Mouse (Mus musculus): ENCODE results near the gene Fgf2.

The Fgf2 gene

DNA sequence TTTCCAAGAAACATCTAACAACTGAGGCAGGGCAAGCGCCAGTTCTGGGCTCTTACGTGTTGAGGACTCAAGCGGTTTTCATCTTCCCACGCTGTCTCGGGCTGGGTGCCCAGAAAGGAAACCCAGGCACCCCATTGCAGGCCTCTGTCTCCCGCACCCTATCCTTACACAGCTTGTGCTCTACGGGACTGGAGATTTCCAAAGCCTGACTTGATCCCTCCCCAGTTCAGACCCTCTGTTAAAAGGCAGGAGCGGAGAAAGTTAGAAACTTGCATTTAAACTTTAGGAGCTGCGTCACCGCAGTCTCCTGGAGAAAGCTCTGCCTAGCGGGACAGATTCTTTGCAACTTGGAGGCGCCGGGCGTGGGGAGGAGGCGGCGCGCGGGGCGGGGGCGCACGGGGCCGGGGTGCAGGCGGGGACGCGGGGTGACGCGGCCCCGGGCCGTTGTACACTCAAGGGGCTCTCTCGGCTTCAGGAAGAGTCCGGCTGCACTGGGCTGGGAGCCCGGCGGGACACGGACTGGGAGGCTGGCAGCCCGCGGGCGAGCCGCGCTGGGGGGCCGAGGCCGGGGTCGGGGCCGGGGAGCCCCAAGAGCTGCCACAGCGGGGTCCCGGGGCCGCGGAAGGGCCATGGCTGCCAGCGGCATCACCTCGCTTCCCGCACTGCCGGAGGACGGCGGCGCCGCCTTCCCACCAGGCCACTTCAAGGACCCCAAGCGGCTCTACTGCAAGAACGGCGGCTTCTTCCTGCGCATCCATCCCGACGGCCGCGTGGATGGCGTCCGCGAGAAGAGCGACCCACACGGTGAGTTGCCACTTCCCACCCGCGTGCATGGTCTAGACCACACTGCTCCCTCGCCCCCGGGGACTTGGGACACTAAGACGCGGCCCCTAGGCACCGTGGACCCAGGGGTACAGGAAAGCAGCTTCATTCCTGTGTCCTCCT lies at the start of gene Fgf2:
Gene Fgf2, plus strand, starts transcription at position 126 of the 945 bp plus-strand sequence.
- DNase-seq (ENCODE audit: inconsistent ontology term): peak; percentile 77

- DNase-seq (ENCODE audit: inconsistent ontology term): no peak
Observed at GRCm38 (mm10) chr3:37299470-37299869, 48.7 kb upstream of the Fgf2 start.

GRCm38 (mm10) chr3:37302685-37303084 lies 45.5 kb upstream of the Fgf2 start:
- DNase-seq (ENCODE audit: inconsistent ontology term): peak; percentile 48

DNA sequence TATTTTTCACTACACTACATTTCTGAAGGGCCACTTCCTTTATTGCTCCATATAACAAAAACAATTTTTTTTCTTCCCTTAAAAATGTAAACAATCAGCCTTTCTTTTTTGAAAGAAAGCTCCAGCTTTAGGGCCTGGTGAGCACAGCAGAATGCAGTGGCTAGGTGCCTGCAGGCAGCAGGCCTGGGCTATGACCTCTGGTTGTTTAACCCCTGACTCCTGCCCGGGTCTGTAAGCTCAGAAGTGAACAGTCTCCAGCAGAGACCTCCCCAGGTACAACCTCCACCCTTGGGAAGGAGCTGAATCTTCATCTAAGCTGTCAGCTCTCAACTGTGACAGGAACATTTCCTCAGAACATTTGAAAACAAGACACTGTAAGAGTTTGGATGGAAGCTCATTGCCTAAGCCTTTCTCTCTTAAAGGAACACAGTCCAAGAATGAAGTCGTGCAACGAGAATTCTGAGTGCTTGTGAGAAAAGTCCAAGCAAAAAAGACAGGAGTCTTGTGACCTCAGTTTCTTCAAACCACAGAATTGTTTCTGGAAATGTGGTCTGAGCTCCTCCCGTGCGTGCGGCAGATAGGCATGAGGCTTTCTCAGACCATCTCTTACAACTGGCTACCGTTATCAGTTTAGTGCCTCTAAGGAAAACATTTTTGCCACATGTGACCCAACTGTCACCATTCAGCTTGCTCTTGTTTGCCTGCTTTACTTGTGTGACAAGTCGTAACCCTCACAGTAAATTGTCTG lies 44.6 kb upstream of the Fgf2 start:
- no peak for DNase-seq (ENCODE audit: inconsistent ontology term)

DNA sequence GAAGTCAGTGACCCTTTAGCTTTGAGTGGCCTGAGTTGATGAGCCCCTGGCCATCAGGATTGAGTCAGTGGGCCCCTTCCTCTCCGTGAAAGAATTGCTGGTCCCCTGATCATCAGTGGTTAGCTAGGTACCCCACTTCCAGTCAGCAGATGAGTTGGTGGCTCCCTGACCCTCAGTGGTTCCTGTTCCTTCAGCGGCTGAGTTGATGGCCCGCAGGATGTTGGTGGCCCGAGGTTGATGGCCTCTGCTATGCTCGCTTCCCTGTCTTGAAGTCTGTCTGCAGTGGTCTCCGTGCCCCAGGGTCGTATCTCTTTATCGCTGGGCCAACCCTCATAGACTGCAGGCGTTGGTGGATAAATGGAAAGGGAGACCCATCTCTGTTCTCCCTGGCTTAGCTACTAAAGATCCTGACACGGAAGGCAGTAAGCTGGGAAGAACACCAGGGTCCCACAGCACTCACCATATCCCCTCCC lies 36.2 kb upstream of the Fgf2 start:
- no peak for DNase-seq (ENCODE audit: inconsistent ontology term)

DNA sequence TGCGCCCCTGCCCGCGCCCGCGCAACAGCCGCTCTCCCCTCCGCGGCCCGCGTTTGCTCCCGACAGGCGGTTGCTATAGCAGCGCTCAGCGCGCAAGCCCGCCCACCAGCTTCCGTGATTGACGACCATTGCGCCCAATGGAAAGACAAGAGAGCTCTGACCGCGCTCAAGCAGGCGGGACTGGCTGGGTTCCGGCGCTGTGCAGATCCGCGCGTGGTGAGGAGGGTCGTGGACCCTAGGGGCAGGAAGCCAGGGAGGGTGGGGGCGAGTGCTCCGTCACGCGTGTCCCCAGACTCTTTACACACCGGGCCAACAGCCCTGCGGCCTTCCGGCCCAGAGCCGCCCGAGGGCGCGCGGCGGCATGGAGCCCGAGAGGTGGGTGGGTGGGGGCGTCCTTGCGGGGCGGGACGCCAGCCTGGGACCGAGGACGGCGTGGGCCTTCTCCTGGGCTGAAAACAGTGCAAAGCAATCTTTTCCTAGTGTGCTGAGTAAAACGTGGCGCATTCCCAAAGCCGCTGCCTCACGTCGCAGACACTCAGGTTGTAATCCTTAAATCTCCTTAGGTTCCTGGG lies 35.7 kb upstream of the Fgf2 start, which contains the start of the genes Bbs12 and Cetn4:
Gene Bbs12, plus strand, starts transcription at position 185 of the 572 bp plus-strand sequence.
Gene Cetn4, minus strand, starts transcription at position 339 of the 572 bp plus-strand sequence.
- peak; percentile 94 for DNase-seq (ENCODE audit: inconsistent ontology term)

- peak; percentile 84 for DNase-seq (ENCODE audit: inconsistent ontology term)
Observed at GRCm38 (mm10) chr3:37313371-37313770, 34.8 kb upstream of the Fgf2 start.

GRCm38 (mm10) chr3:37316233-37316632 lies 31.9 kb upstream of the Fgf2 start:
- no peak for DNase-seq (ENCODE audit: inconsistent ontology term)

DNA sequence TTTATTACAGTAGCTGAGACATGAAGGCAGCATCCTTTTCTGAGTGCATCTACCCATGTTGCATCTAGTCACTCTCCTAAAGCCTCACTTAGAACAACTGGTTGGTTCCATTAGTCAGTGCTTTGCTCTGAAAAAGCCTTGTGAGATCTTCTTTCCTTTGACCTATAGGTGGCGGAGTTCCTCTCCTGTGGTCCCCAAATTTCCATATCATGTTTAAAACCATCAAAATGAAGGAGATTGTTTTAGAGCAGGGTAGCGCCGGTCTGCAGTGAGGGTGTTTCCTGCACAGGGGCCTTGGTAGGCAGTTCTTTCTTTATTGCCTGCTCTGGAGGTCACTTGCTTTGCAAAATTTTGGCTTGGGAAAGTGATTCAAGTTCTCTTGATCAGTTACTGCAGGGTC lies 23.8 kb upstream of the Fgf2 start:
- no peak for DNase-seq (ENCODE audit: inconsistent ontology term)

DNA sequence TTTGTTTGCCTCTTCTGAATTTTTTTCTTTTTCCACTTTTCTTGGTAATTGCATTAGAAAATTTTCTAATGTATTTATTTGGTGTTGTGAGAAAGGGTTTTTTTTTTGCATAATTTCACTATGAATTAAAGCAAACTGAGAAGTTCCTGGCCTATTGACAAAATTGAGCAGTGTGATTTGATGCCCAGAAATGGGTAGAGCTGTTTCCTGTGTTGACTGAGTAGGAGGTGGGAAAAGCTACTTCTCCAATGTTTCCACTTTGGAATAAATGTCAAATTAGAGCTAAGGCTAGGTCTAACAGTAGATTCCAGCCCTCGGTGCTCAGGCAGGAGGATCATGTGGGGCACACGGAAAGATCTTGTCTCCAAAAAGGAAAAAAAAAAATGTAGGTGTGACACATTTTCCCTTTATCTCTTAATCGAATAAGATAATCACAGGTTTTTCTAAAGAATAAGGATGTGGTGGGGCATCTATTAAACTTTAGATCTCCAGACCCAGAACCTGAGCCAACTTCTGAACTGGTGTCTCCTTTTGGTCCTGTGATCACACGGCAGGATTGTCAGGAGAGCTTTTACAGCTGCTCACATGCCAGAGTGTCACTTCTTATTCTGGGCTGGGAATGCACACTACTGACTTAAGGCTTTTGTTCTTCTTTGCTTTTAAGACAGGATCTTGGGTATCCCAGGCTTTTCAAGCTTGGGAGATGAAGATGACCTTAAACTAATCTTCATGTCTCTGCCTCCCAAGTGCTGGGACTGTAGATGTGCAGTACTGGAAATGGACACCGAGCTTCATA lies 22.6 kb upstream of the Fgf2 start:
- no peak for DNase-seq (ENCODE audit: inconsistent ontology term)

- DNase-seq (ENCODE audit: inconsistent ontology term): no peak
Observed at GRCm38 (mm10) chr3:37326627-37327026, 21.5 kb upstream of the Fgf2 start.

GRCm38 (mm10) chr3:37328489-37328888 lies 19.7 kb upstream of the Fgf2 start:
- DNase-seq (ENCODE audit: inconsistent ontology term): no peak

DNA sequence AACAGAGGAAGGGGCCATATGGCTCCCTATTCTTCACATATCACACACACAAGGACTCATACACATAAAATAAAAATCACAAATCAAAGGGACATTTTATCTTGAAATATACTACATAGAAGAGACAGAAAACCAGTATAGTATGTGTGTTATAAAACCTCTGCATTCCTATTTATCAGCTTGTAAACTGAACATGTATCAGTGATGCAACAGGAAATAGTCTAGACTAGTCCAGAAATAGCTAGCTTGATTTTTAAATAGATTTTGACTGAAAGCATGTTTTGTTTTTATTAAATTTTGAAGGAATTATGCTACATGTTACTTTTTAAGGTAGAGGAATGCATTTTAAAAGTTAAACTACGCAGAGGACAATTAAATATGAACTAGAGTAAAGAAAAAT lies 18.2 kb upstream of the Fgf2 start:
- no peak for DNase-seq (ENCODE audit: inconsistent ontology term)

DNA sequence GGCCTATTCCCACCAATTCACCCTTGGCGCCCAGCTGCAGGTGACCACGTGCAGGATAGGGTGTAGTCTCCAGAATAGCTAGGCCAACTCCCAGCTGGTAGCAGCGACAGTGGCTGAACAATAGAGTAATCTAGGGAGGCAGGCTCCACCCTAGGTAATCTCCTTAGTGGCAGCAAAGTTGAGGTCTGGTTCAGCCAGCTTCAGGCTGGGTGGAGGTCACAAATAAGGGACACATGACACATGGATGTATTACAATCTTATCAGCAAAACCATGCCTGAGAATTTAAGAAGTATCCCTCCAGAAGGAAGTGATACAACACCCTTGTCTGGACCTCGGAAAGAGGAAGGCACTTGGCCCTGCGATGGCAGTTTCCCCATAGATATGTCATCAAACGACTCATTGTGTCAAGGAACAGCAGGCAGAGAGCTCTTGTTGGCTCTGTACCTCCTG lies 16.1 kb upstream of the Fgf2 start:
- no peak for DNase-seq (ENCODE audit: inconsistent ontology term)

DNA sequence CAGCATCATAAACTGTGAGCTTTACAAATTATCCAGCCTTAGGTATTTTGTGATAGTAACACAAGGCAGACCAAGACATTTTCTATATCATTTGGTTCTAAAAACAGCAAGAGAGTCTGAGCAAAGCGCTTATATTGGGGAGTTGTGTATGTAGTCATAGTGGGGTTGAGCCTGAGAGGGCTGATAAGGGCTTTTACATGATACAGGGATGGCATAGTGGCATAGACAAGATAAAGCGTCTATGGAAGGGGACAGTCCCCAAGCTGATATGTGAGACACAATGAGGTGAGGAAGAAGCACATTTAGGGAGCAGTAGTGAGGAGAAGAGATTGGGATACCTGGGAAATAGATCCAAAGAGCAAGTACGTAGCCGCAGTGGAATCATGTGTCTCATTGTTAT lies 14.1 kb upstream of the Fgf2 start:
- DNase-seq (ENCODE audit: inconsistent ontology term): no peak

GRCm38 (mm10) chr3:37341110-37341509 lies 7.0 kb upstream of the Fgf2 start:
- DNase-seq (ENCODE audit: inconsistent ontology term): no peak

GRCm38 (mm10) chr3:37342811-37343210 lies 5.3 kb upstream of the Fgf2 start:
- DNase-seq (ENCODE audit: inconsistent ontology term): no peak

DNA sequence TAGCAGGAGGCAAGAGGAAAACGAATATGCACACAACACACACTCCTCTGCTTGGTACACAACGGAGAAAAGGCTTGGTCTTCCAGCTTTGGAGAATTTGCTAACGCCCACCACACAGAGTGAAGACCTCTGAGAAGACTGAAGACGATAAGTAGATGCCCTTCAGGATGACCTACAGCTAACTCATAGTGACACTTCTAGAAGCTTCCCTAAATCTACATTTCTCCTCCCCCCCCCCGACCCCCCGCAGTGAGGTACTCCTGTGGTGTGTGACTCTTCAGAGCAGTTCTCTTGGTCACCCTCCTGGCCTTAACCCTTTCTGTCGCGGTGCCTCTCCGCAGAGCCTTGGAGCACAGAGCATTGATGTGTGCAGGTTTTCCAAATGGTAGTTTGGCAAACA lies 475 bp upstream of the Fgf2 start:
- DNase-seq (ENCODE audit: inconsistent ontology term): no peak

- DNase-seq (ENCODE audit: inconsistent ontology term): no peak
Observed at GRCm38 (mm10) chr3:37349166-37349548, 1.0 kb downstream of the Fgf2 start.

DNA sequence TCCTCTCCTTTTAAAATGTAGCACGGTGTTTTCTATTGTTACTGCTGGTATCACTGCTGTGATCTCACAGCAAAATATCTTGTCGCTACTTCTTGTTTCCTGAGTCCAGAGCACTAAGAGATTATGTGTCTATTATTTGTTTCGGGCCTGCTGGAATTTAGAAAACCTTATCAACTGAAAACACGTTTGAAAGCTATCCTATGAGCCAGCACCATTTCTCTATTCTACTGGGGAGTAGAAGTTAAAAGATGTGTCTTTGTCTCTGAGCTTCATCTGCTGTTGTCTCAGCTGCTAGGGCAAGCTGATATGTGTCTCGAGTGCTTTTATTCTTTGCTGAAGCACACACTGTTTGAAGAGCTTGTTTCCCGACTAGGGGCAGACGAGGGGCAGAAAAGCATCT lies 2.2 kb downstream of the Fgf2 start:
- DNase-seq (ENCODE audit: inconsistent ontology term): no peak

DNA sequence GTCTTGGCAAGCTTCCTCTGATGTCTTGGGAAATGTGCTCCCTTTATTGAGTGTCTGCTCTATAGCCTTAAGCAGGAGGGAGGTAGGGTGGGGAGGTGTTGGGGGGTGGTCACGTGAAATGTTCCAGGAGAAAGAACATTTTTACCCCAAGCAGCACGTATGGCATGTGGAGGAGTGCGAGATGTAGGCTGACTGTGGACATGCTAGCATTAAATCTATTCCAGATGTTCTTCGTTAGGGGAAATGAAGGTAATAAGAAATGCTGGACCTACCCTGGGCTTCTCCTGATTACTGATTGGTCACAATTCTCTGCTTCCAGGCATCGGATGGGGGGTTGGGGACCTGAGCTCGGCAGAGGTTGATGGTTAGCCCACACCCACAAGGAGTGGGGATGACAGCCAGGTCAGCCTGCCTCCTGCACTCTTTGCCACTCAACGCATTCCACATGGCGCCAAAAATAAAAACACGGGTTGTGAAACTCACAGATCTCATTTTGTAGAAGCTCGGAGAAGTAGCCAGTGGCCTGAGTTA lies 5.9 kb downstream of the Fgf2 start:
- DNase-seq (ENCODE audit: inconsistent ontology term): no peak
